Mouse (Mus musculus): Measurements from ENCODE around the gene Kctd7. TPM values are rescaled to one million over a fixed set of nuclear protein-coding genes. Genes with fewer than 3 reads are reported as not detected.
A peak's percentile ranks its signal among the peaks of the same experiment; 100 is the strongest.

Kctd7 gene
- polyA plus RNA-seq (2012; fragmentation: generic; extraction: Trizol), result 4.5 TPM

GRCm38 (mm10) chr5:130144334-130145312 lies at the start of gene Kctd7:
Kctd7 (plus strand) TSS chr5:130144861.
- peak within 1 kb of the TSS; percentile 14 for H3ac ChIP-seq (ENCODE audit: control insufficient read depth, insufficient read length)
- H3K79me2 ChIP-seq (ENCODE audit: control insufficient read depth, insufficient read depth), result no peaks in the 10 kb centered on the region
- TF ChIP-seq E2F4 (IDR thresholded peaks at IDR 0.05; ENCODE audit: insufficient read depth), result no peak
- no peak for TF ChIP-seq REST (IDR thresholded peaks at IDR 0.05; ENCODE audit: insufficient read depth, insufficient read length)
- TF ChIP-seq POLR2A (IDR thresholded peaks at IDR 0.05; ENCODE audit: insufficient read length, low read depth), result peak; percentile 88
- no peak for TF ChIP-seq MYOD1 (IDR thresholded peaks at IDR 0.05; ENCODE audit: control insufficient read depth in 1 of 3, insufficient read length in 2 of 3, low read depth in 2 of 3)
- TF ChIP-seq TCF3 (IDR thresholded peaks at IDR 0.05; ENCODE audit: insufficient read length, low read depth), result no peak
- TF ChIP-seq USF1 (IDR thresholded peaks at IDR 0.05; ENCODE audit: low read depth), result no peak
- no peak for TF ChIP-seq MAX (IDR thresholded peaks at IDR 0.05; ENCODE audit: low read depth)
- TF ChIP-seq POLR2AphosphoS2 (IDR thresholded peaks at IDR 0.05; ENCODE audit: insufficient read length, low read depth), result peak; percentile 73
- TF ChIP-seq TCF12 (IDR thresholded peaks at IDR 0.05; ENCODE audit: insufficient read depth, poor library complexity, severe bottlenecking), result no peak
- no peak for TF ChIP-seq CEBPB (IDR thresholded peaks at IDR 0.05; ENCODE audit: insufficient read depth, poor library complexity, severe bottlenecking)
- peak in 1 of 3 experiments; percentile 8 for TF ChIP-seq MYOG (IDR thresholded peaks at IDR 0.05; ENCODE audit: control insufficient read depth in 1 of 3, insufficient read depth in 1 of 3, insufficient read length in 2 of 3, low read depth in 2 of 3)
- TF ChIP-seq SRF (IDR thresholded peaks at IDR 0.05; ENCODE audit: control insufficient read depth, insufficient read length, low read depth), result peak; percentile 8
- no peaks in the 10 kb centered on the region for H3K36me3 ChIP-seq (ENCODE audit: control insufficient read depth, insufficient read depth)
- H3K27me3 ChIP-seq (ENCODE audit: control insufficient read depth, insufficient read depth, insufficient read length), result no peaks in the 10 kb centered on the region
- H3K4me3 ChIP-seq, result peak within 1 kb of the TSS; percentile 36
- peak within 1 kb of the TSS; percentile 97 for H3K4me2 ChIP-seq (ENCODE audit: low read depth)

GRCm38 (mm10) chr5:130096754-130097153 lies 47.9 kb upstream of the Kctd7 start:
- Histone ChIP-seq H3K27me3 (ENCODE audit: control insufficient read depth, insufficient read depth, insufficient read length) (no peaks in the 10 kb centered on the region), H3K4me2 (ENCODE audit: low read depth) (no peak overlapping the region), H3K79me2 (ENCODE audit: control insufficient read depth, insufficient read depth) (peaks cover 5% of the 10 kb centered on the region), H3K4me3 (no peak overlapping the region), H3K36me3 (ENCODE audit: control insufficient read depth, insufficient read depth) (no peaks in the 10 kb centered on the region), H3ac (ENCODE audit: control insufficient read depth, insufficient read length) (no peak overlapping the region)
- TF ChIP-seq USF1 (IDR thresholded peaks at IDR 0.05; ENCODE audit: low read depth), result no peak
- TF ChIP-seq TCF3 (IDR thresholded peaks at IDR 0.05; ENCODE audit: insufficient read length, low read depth), result no peak
- TF ChIP-seq MYOG (IDR thresholded peaks at IDR 0.05; ENCODE audit: control insufficient read depth in 1 of 3, insufficient read depth in 1 of 3, insufficient read length in 2 of 3, low read depth in 2 of 3), result no peak
- no peak for TF ChIP-seq MYOD1 (IDR thresholded peaks at IDR 0.05; ENCODE audit: control insufficient read depth in 1 of 3, insufficient read length in 2 of 3, low read depth in 2 of 3)
- TF ChIP-seq MAX (IDR thresholded peaks at IDR 0.05; ENCODE audit: low read depth), result no peak
- no peak for TF ChIP-seq CEBPB (IDR thresholded peaks at IDR 0.05; ENCODE audit: insufficient read depth, poor library complexity, severe bottlenecking)
- no peak for TF ChIP-seq REST (IDR thresholded peaks at IDR 0.05; ENCODE audit: insufficient read depth, insufficient read length)

DNA sequence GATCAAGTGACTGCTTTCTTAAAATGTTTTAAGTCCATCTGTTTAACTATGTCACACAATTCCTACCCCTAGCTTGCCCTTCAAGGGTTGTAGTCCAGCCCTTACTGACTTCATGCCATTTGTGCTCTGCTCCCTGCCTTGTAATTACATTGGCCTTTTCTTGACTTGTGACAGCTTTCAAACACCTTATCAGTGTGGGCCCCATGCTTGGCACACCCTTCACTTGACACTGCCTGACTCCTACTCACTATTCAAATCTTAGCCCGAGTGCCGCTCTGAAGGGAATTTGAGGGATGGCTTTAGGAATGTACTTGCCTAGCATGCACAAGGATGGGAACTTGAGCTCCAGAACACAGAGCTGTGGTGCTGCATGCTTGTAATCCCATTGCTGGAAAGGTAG lies 46.8 kb upstream of the Kctd7 start:
- Histone ChIP-seq H3K4me2 (ENCODE audit: low read depth) (no peak overlapping the region), H3ac (ENCODE audit: control insufficient read depth, insufficient read length) (no peak overlapping the region), H3K36me3 (ENCODE audit: control insufficient read depth, insufficient read depth) (no peaks in the 10 kb centered on the region), H3K4me3 (no peak overlapping the region), H3K79me2 (ENCODE audit: control insufficient read depth, insufficient read depth) (no peaks in the 10 kb centered on the region), H3K27me3 (ENCODE audit: control insufficient read depth, insufficient read depth, insufficient read length) (no peaks in the 10 kb centered on the region)
- no peak for TF ChIP-seq REST (IDR thresholded peaks at IDR 0.05; ENCODE audit: insufficient read depth, insufficient read length)
- no peak for TF ChIP-seq USF1 (IDR thresholded peaks at IDR 0.05; ENCODE audit: low read depth)
- no peak for TF ChIP-seq CEBPB (IDR thresholded peaks at IDR 0.05; ENCODE audit: insufficient read depth, poor library complexity, severe bottlenecking)
- no peak for TF ChIP-seq MAX (IDR thresholded peaks at IDR 0.05; ENCODE audit: low read depth)
- TF ChIP-seq TCF12 (IDR thresholded peaks at IDR 0.05; ENCODE audit: insufficient read depth, poor library complexity, severe bottlenecking), result no peak
- no peak for TF ChIP-seq SRF (IDR thresholded peaks at IDR 0.05; ENCODE audit: control insufficient read depth, insufficient read length, low read depth)
- no peak for TF ChIP-seq POLR2A (IDR thresholded peaks at IDR 0.05; ENCODE audit: insufficient read length, low read depth)
- TF ChIP-seq E2F4 (IDR thresholded peaks at IDR 0.05; ENCODE audit: insufficient read depth), result no peak
- no peak for TF ChIP-seq MYOG (IDR thresholded peaks at IDR 0.05; ENCODE audit: control insufficient read depth in 1 of 3, insufficient read depth in 1 of 3, insufficient read length in 2 of 3, low read depth in 2 of 3)
- no peak for TF ChIP-seq POLR2AphosphoS2 (IDR thresholded peaks at IDR 0.05; ENCODE audit: insufficient read length, low read depth)
- no peak for TF ChIP-seq TCF3 (IDR thresholded peaks at IDR 0.05; ENCODE audit: insufficient read length, low read depth)

- Histone ChIP-seq H3K4me2 (ENCODE audit: low read depth) (no peak overlapping the region), H3K4me3 (no peak overlapping the region), H3K27me3 (ENCODE audit: control insufficient read depth, insufficient read depth, insufficient read length) (no peaks in the 10 kb centered on the region), H3ac (ENCODE audit: control insufficient read depth, insufficient read length) (no peak overlapping the region), H3K79me2 (ENCODE audit: control insufficient read depth, insufficient read depth) (no peaks in the 10 kb centered on the region), H3K36me3 (ENCODE audit: control insufficient read depth, insufficient read depth) (no peaks in the 10 kb centered on the region)
- no peak for TF ChIP-seq CEBPB (IDR thresholded peaks at IDR 0.05; ENCODE audit: insufficient read depth, poor library complexity, severe bottlenecking)
- TF ChIP-seq SRF (IDR thresholded peaks at IDR 0.05; ENCODE audit: control insufficient read depth, insufficient read length, low read depth), result no peak
- TF ChIP-seq POLR2A (IDR thresholded peaks at IDR 0.05; ENCODE audit: insufficient read length, low read depth), result no peak
- TF ChIP-seq TCF12 (IDR thresholded peaks at IDR 0.05; ENCODE audit: insufficient read depth, poor library complexity, severe bottlenecking), result no peak
- no peak for TF ChIP-seq USF1 (IDR thresholded peaks at IDR 0.05; ENCODE audit: low read depth)
- no peak for TF ChIP-seq POLR2AphosphoS2 (IDR thresholded peaks at IDR 0.05; ENCODE audit: insufficient read length, low read depth)
- TF ChIP-seq MYOD1 (IDR thresholded peaks at IDR 0.05; ENCODE audit: control insufficient read depth in 1 of 3, insufficient read length in 2 of 3, low read depth in 2 of 3), result no peak
- no peak for TF ChIP-seq REST (IDR thresholded peaks at IDR 0.05; ENCODE audit: insufficient read depth, insufficient read length)
- TF ChIP-seq E2F4 (IDR thresholded peaks at IDR 0.05; ENCODE audit: insufficient read depth), result no peak
- no peak for TF ChIP-seq MYOG (IDR thresholded peaks at IDR 0.05; ENCODE audit: control insufficient read depth in 1 of 3, insufficient read depth in 1 of 3, insufficient read length in 2 of 3, low read depth in 2 of 3)
- TF ChIP-seq MAX (IDR thresholded peaks at IDR 0.05; ENCODE audit: low read depth), result no peak
- TF ChIP-seq TCF3 (IDR thresholded peaks at IDR 0.05; ENCODE audit: insufficient read length, low read depth), result no peak
Measured at GRCm38 (mm10) chr5:130101724-130102123, 42.9 kb upstream of the Kctd7 start.
